Mouse (Mus musculus) lung, embryonic 14.5 days (tissue): ENCODE measurements around the gene Bod1. TPM values are rescaled to one million over a fixed set of nuclear protein-coding genes. Genes with fewer than 3 reads are reported as not detected.

Experiments used
- ATAC-seq: fragments of 200-750 bp; cut with Nextera tagmentation; 2 replicates; pipeline ENCODE4 v1.8.0; 2017; ENCODE audit warnings: mild to moderate bottlenecking, moderate TSS enrichment, moderate library complexity; ENCODE audit not compliant: insufficient read depth
- DNase-seq: peaks from one replicate; pipeline ENCODE4 v3.0.0-alpha.2; 2015
- H3K27ac ChIP-seq: fragments of 300-500 bp; sonication (generic); 2 replicates; pipeline ENCODE4 v1.5.1; 2014; ENCODE audit warnings: low read depth, mild to moderate bottlenecking, moderate library complexity
- H3K27me3 ChIP-seq: fragments of 300-500 bp; sonication (generic); 2 replicates; pipeline ENCODE4 v1.6.1; 2014; ENCODE audit warnings: low read length, control low read depth; ENCODE audit not compliant: insufficient read depth
- H3K36me3 ChIP-seq: fragments of 300-500 bp; sonication (generic); 2 replicates; pipeline ENCODE4 v1.6.1; 2014; ENCODE audit warnings: control low read depth; ENCODE audit not compliant: insufficient read depth
- H3K4me1 ChIP-seq: fragments of 300-500 bp; sonication (generic); 2 replicates; pipeline ENCODE4 v1.6.1; 2014; ENCODE audit warnings: antibody characterized with exemption, control low read depth; ENCODE audit not compliant: insufficient read depth
- H3K4me2 ChIP-seq: fragments of 300-500 bp; sonication (generic); 2 replicates; pipeline ENCODE4 v1.6.1; 2014; ENCODE audit warnings: mild to moderate bottlenecking
- H3K4me3 ChIP-seq: fragments of 300-500 bp; sonication (generic); 2 replicates; pipeline ENCODE4 v1.5.1; 2014; ENCODE audit warnings: low read depth, low read length
- H3K9ac ChIP-seq: fragments of 300-500 bp; sonication (generic); 2 replicates; pipeline ENCODE4 v1.6.1; 2014
- H3K9me3 ChIP-seq: fragments of 300-500 bp; sonication (generic); 2 replicates; pipeline ENCODE4 v1.6.1; 2016; ENCODE audit warnings: low read depth, low read length, control low read depth
- CTCF ChIP-seq: IDR thresholded peaks from 2 replicates; pipeline ENCODE4 v1.5.1; 2016; ENCODE audit warnings: antibody characterized with exemption, low read depth
- whole genome bisulfite sequencing: fragments of 180-500 bp; shearing (Covaris S2); extraction: QIAGEN DNeasy Blood & Tissue Kit; methylation state at CpG from one replicate; pipeline ENCODE4 v1.1.7; 2014; 5-methylcytosine and 5-hydroxymethylcytosine counted together
- polyA plus RNA-seq: library from polyadenylated mRNA; unstranded; fragments of >200 nt; fragmentation: Nextera tagmentation; extraction: Ambion mirVana; gene quantifications from 2 replicates; pipeline ENCODE4 v1.2.1, GENCODE M21; 2014

The Bod1 gene
- polyA plus RNA-seq, 1 experiment from 2014 or later = 113 TPM

DNA sequence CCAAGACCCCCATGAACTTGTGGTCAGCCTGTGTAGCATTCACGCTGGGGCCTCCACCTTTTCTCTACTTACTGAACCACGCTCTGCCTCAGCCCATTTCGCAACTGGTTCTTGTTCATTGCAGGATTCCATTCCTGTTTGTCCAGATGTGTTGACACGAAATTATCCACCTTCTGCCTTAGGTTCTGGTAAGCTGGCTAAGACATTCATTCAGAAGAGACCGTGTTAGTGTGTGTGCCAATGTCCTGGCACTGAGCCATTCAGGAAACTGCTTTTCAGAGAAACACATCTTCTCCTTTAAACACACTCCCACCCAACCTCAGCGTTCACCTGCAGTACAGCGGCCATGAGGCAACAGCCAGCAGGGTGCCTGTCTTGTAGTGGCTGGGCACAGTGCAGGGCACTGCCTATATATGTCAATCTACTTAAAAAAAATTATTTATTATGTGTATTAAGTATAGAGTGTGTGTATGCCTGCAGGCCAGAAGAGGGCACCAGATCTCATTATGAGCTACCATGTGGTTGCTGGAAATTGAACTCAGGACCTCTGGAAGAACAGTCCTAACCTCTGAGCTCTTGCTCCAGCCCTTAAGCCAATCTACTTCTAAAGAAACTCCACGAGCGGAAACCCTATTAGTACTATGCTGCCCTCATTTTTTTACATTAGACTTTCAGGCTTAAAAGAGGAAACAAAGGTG lies 2.4 kb downstream of the Bod1 start:
- Histone ChIP-seq H3K9me3 (no peaks in the 10 kb centered on the region), H3K4me1 (no peaks in the 10 kb centered on the region), H3K27me3 (no peaks in the 10 kb centered on the region), H3K36me3 (peaks cover 48% of the 10 kb centered on the region), H3K4me2 (no peak overlapping the region), H3K27ac (no peak overlapping the region), H3K9ac (no peak overlapping the region), H3K4me3 (no peak overlapping the region)
- no peak for ATAC-seq
- WGBS = 87% methylated on average over 9 of the region's 9 CpGs
- peak; percentile 30 for TF ChIP-seq CTCF
- DNase-seq = no peak

DNA sequence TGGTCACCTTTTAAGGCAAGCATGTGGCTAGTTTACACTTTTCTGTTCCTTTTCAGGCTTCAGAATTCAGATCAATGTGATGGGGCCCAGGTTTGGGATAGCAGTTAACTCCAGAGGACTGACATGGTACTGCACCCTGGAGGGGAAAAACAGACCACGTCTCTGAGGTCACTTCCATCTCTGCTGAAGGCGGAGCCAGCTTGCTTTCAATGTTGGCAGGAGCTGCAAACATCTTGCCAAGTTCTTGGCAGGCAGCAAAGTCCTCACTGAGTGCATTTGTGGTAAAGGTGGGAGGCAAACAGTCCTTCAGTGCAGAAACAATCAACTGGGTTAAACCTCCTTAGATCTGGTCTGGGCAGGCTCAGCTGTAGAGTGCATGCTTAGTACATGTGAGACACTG lies 7.5 kb downstream of the Bod1 start:
- 68% methylated on average over 2 of the region's 2 CpGs for WGBS
- Histone ChIP-seq H3K36me3 (peaks cover 54% of the 10 kb centered on the region), H3K9me3 (no peaks in the 10 kb centered on the region), H3K4me2 (no peak overlapping the region), H3K9ac (no peak overlapping the region), H3K27me3 (no peaks in the 10 kb centered on the region), H3K4me3 (no peak overlapping the region), H3K27ac (no peak overlapping the region), H3K4me1 (no peaks in the 10 kb centered on the region)
- ATAC-seq (0 out of 2 replicates have a peak, but pooled peaks have one; percentile 28), DNase-seq (peak; percentile 16)
- TF ChIP-seq CTCF = peak; percentile 40; the same call in 1 of the 2 replicates

- Histone ChIP-seq H3K9me3 (no peaks in the 10 kb centered on the region), H3K4me1 (no peaks in the 10 kb centered on the region), H3K27me3 (no peaks in the 10 kb centered on the region), H3K27ac (no peak overlapping the region), H3K4me3 (no peak overlapping the region), H3K36me3 (peaks cover 48% of the 10 kb centered on the region), H3K4me2 (no peak overlapping the region), H3K9ac (no peak overlapping the region)
- DNase-seq (no peak), ATAC-seq (no peak)
- no peak for TF ChIP-seq CTCF
- 94% methylated on average over 4 of the region's 4 CpGs for WGBS
Observed at GRCm38 (mm10) chr11:31663501-31663900, 8.2 kb downstream of the Bod1 start.

- ATAC-seq (0 out of 2 replicates have a peak, but pooled peaks have one; percentile 25), DNase-seq (no peak)
- Histone ChIP-seq H3K4me1 (no peaks in the 10 kb centered on the region), H3K4me2 (no peak overlapping the region), H3K4me3 (no peak overlapping the region), H3K36me3 (peaks cover 42% of the 10 kb centered on the region), H3K27ac (no peak overlapping the region), H3K9ac (no peak overlapping the region), H3K27me3 (no peaks in the 10 kb centered on the region), H3K9me3 (no peaks in the 10 kb centered on the region)
- no peak for TF ChIP-seq CTCF
- WGBS = 70% methylated on average over 5 of the region's 5 CpGs
Observed at GRCm38 (mm10) chr11:31662872-31663446, 8.7 kb downstream of the Bod1 start.

DNA sequence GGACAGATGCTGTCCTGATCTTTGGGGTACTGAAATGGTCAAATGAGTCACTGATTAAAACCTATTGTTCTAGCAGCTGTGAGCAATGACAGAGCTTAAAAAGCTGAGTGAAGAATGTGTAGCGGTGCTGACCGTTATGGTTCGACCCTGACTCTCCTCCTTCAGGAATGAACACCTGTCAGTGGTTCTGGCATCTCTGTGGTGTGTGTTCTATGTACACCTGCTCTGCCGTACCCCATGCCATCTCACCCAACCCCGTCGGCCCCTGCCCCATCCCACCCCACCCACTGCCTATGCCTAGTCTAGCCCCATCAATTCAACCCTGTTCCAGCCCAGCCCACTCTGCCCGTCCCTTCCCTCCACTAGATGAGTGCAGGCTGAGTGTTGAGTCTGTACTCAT lies 9.5 kb downstream of the Bod1 start:
- Histone ChIP-seq H3K4me1 (no peaks in the 10 kb centered on the region), H3K27ac (no peak overlapping the region), H3K4me3 (no peak overlapping the region), H3K4me2 (no peak overlapping the region), H3K27me3 (no peaks in the 10 kb centered on the region), H3K9me3 (no peaks in the 10 kb centered on the region), H3K9ac (no peak overlapping the region), H3K36me3 (peaks cover 36% of the 10 kb centered on the region)
- WGBS = 89% methylated on average over 7 of the region's 7 CpGs
- ATAC-seq (no peak), DNase-seq (no peak)
- no peak for TF ChIP-seq CTCF

DNA sequence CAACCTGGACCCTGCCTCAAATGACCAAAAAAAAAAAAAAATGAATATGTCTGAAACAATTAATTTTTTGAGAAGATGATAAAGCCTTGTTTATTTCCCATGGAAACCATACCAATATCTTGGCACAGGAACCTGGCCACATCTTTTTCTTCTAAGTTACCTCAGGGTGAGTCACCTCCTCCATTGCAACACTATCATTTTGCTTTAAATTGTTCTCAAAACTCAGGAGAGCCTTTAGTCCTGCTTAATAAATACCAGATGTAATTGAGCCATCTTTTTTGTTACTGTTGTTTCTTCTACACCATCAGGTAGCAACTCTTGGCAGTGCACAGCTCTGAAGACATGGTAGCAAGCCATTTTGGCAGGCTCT lies 13.9 kb downstream of the Bod1 start:
- H3K4me2 ChIP-seq = no peak overlapping the region
- no peak overlapping the region for H3K4me3 ChIP-seq
- ATAC-seq = no peak
- H3K36me3 ChIP-seq = no peaks in the 10 kb centered on the region
- H3K4me1 ChIP-seq = no peaks in the 10 kb centered on the region
- no peaks in the 10 kb centered on the region for H3K27me3 ChIP-seq
- no peak overlapping the region for H3K9ac ChIP-seq
- no peak overlapping the region for H3K27ac ChIP-seq
- no peak for TF ChIP-seq CTCF
- DNase-seq = no peak
- no peaks in the 10 kb centered on the region for H3K9me3 ChIP-seq

DNA sequence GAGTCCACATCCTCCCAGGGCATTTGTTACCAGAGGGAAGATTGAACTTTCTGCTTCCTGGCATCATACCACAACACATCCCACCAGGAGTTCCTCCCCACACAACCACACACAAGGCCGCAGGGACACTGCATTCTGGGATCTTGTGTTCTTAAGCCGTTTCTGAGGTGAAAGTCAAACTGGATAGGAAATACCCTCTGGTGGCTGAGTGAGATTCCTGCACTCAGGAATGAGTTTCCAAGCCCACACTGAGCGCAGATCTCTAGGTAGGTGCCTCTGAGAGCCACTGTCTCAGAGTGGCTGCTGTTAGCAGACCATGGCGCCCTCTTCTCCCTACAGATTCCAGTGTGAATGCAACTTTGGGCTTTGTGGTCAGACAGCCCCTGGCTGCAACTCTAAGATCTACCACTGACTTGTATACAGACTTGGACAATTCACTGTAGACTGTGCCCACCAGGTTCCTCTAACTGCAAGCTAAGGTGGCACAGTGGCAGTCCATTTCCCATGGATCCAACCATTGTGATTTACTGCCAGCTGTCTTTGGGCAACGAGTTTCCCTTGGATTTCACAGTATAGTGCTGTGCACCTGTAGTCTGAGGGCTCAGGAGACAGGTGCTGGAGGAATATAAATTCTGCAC lies 14.4 kb downstream of the Bod1 start:
- 66% methylated on average over 5 of the region's 5 CpGs for whole genome bisulfite sequencing

More for the DNA sequence above, 14.4 kb downstream of the Bod1 start:
- no peak for DNase-seq
- Histone ChIP-seq H3K4me3 (no peak overlapping the region), H3K4me1 (no peaks in the 10 kb centered on the region), H3K9me3 (no peaks in the 10 kb centered on the region), H3K4me2 (no peak overlapping the region), H3K27ac (no peak overlapping the region), H3K36me3 (no peaks in the 10 kb centered on the region), H3K27me3 (no peaks in the 10 kb centered on the region), H3K9ac (no peak overlapping the region)
- no peak for TF ChIP-seq CTCF
- ATAC-seq = no peak
